Mouse (Mus musculus): ENCODE results near the gene Dph2. TPM values are rescaled to one million over a fixed set of nuclear protein-coding genes. Genes with fewer than 3 reads are reported as not detected.

Dph2 gene
- polyA plus RNA-seq, 1 experiment from 2014 or later, result 8.1 TPM

DNA sequence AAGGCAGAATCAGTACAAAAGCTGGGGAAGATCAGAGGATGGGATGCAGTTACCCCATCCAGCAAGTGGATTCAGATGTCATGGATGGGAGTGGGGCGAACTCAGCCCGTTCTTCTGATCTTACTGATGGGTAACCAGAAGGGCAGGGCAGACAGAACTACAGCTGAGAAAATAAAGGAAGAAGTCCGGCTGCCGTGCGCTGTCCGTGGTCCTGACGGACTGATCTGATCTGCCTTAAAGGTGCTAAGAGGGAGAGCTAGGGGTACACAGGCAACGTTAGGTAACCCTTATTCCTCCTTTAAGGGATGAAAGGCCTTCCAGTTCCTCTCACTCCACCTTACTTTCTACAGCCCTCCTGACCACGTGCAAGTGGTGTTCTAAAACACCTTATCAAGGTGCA lies 1.5 kb upstream of the Dph2 start:
- 14% methylated on average over 9 of the region's 9 CpGs for WGBS
- no peak overlapping the region for H3K4me3 ChIP-seq (ENCODE audit: low read depth, low read length)
- DNase-seq (ENCODE audit: low spot score), result peak; percentile 62
- TF ChIP-seq EP300 (optimal IDR thresholded peaks at IDR 0.05) (no peak), CTCF (IDR thresholded peaks at IDR 0.05; ENCODE audit: low read depth) (no peak)
- no peaks in the 10 kb centered on the region for H3K27me3 ChIP-seq (ENCODE audit: control insufficient read depth, insufficient read depth, low read length)
- peaks cover 2% of the 10 kb centered on the region; the same call in 1 of the 2 replicates for H3K4me1 ChIP-seq (replicated peaks; ENCODE audit: control insufficient read depth, insufficient read depth)
- H3K9ac ChIP-seq (ENCODE audit: low read length), result no peak overlapping the region
- no peak overlapping the region for H3K27ac ChIP-seq (replicated peaks)
- no peak for ATAC-seq (ENCODE audit: low FRiP score, low TSS enrichment)
- H3K36me3 ChIP-seq (ENCODE audit: control insufficient read depth, insufficient read depth, low read length), result peaks cover 2% of the 10 kb centered on the region
- no peaks in the 10 kb centered on the region for H3K9me3 ChIP-seq (ENCODE audit: control insufficient read depth, low read length)
- no peak overlapping the region for H3K4me2 ChIP-seq (replicated peaks; ENCODE audit: low read depth)

DNA sequence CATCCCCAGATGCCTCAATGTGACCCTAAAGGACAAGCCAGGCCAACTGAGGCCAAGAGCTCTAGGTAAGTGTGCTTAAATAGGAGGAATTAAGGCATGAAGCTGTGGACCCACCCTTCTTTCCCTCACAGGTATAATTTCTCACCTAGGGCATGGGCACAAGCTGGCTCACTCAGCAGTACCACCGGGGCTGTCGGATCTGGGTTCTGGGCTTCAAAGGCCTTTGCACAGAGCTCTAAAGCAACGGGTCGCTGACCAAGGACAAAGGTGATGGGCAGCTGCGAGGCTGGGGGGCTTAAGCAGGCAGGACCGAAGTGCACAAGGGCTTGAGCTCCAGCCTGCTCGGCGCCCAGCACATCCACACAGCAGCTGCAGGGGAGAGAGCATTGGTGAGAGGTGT lies 1.1 kb downstream of the Dph2 start:
- Histone ChIP-seq H3K27ac (replicated peaks) (no peak overlapping the region), H3K4me1 (replicated peaks; ENCODE audit: control insufficient read depth, insufficient read depth) (peaks cover 2% of the 10 kb centered on the region; the same call in 1 of the 2 replicates), H3K4me3 (ENCODE audit: low read depth, low read length) (no peak overlapping the region), H3K4me2 (replicated peaks; ENCODE audit: low read depth) (peak overlapping the region; percentile 96; the same call in 1 of the 2 replicates), H3K9me3 (ENCODE audit: control insufficient read depth, low read length) (no peaks in the 10 kb centered on the region), H3K27me3 (ENCODE audit: control insufficient read depth, insufficient read depth, low read length) (no peaks in the 10 kb centered on the region), H3K36me3 (ENCODE audit: control insufficient read depth, insufficient read depth, low read length) (peaks cover 2% of the 10 kb centered on the region; the same call in 1 of the 2 replicates), H3K9ac (ENCODE audit: low read length) (no peak overlapping the region)
- 89% methylated on average over 8 of the region's 8 CpGs for WGBS
- TF ChIP-seq EP300 (optimal IDR thresholded peaks at IDR 0.05) (no peak), CTCF (IDR thresholded peaks at IDR 0.05; ENCODE audit: low read depth) (no peak)
- ATAC-seq (ENCODE audit: low FRiP score, low TSS enrichment), result no peak
- no peak for DNase-seq (ENCODE audit: low spot score)

DNA sequence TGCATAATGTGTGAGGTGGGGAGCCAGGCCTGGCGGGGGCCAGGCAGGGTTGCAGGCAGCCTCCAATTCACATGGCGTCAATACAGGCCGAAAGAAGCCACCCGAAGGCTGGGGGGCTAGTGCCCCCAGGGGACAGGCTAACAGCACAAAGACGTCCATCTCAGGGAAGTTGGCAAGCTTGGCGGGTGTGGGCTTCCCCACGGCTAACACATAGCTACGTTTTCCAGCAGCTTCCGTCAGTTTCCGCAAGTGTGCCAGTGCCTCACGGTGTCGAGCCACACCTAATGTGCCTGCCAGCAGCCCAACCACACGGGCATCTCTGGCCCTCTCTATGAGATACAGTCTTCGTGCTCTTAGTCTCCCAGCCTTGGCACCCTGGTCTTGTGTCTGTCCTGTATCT lies 1.8 kb downstream of the Dph2 start:
- Histone ChIP-seq H3K4me2 (replicated peaks; ENCODE audit: low read depth) (no peak overlapping the region), H3K4me3 (ENCODE audit: low read depth, low read length) (no peak overlapping the region), H3K9ac (ENCODE audit: low read length) (no peak overlapping the region), H3K36me3 (ENCODE audit: control insufficient read depth, insufficient read depth, low read length) (peaks cover 3% of the 10 kb centered on the region; the same call in 1 of the 2 replicates), H3K4me1 (replicated peaks; ENCODE audit: control insufficient read depth, insufficient read depth) (peaks cover 2% of the 10 kb centered on the region; the same call in 1 of the 2 replicates), H3K27me3 (ENCODE audit: control insufficient read depth, insufficient read depth, low read length) (no peaks in the 10 kb centered on the region), H3K9me3 (ENCODE audit: control insufficient read depth, low read length) (no peaks in the 10 kb centered on the region), H3K27ac (replicated peaks) (no peak overlapping the region)
- no peak for ATAC-seq (ENCODE audit: low FRiP score, low TSS enrichment)
- TF ChIP-seq EP300 (optimal IDR thresholded peaks at IDR 0.05), result no peak
- TF ChIP-seq CTCF (IDR thresholded peaks at IDR 0.05; ENCODE audit: low read depth), result no peak
- DNase-seq (ENCODE audit: low spot score), result no peak
- 92% methylated on average over 14 of the region's 14 CpGs for WGBS

DNA sequence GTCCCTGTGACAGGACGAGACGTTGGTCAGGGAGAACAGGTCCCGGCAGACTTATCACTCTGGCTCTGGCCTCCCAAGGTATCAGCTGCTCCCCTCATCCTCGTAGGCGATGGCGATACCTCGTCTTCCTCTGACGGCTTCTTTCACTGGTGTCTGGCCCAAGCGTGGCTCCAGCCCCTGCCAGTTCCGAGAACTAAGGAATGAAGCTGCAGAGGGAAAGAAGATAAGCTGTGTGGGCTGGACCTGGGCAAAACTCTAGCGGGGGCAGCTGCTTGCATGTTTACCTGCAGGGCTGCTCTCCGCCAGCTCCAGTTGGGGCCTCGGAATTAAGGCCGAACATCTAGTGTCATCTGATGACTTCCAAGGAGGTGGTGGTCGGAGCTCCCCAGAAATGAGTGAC lies 2.4 kb downstream of the Dph2 start:
- Histone ChIP-seq H3K27me3 (ENCODE audit: control insufficient read depth, insufficient read depth, low read length) (no peaks in the 10 kb centered on the region), H3K36me3 (ENCODE audit: control insufficient read depth, insufficient read depth, low read length) (0 out of 2 replicates have a peak, but pooled peaks cover 6% of the 10 kb centered on the region), H3K9me3 (ENCODE audit: control insufficient read depth, low read length) (no peaks in the 10 kb centered on the region), H3K9ac (ENCODE audit: low read length) (no peak overlapping the region), H3K4me2 (replicated peaks; ENCODE audit: low read depth) (no peak overlapping the region), H3K4me1 (replicated peaks; ENCODE audit: control insufficient read depth, insufficient read depth) (peaks cover 2% of the 10 kb centered on the region; the same call in 1 of the 2 replicates), H3K4me3 (ENCODE audit: low read depth, low read length) (no peak overlapping the region), H3K27ac (replicated peaks) (no peak overlapping the region)
- DNase-seq (ENCODE audit: low spot score) (no peak), ATAC-seq (ENCODE audit: low FRiP score, low TSS enrichment) (no peak)
- WGBS, result 92% methylated on average over 15 of the region's 15 CpGs
- TF ChIP-seq EP300 (optimal IDR thresholded peaks at IDR 0.05) (no peak), CTCF (IDR thresholded peaks at IDR 0.05; ENCODE audit: low read depth) (no peak)

DNA sequence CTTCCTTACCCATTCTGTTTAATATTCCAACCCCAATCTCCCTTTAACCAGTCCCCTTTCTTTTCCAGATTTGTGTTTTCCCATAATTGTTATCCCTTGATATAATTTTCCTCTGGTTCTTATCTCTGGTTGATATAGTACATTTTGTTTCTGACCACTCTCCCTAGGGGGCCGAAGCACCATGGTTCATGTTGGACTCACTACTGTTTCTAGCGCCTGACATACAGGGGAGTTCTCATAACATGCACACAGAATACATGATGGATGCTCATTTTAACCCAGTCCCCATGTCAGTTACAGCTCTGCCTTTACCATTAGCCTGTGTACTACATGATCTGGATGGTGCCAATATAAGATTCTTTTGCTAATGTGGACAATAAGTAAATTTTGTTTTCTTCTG lies 3.9 kb downstream of the Dph2 start:
- TF ChIP-seq CTCF (IDR thresholded peaks at IDR 0.05; ENCODE audit: low read depth), result no peak
- TF ChIP-seq EP300 (optimal IDR thresholded peaks at IDR 0.05), result no peak
- H3K9me3 ChIP-seq (ENCODE audit: control insufficient read depth, low read length), result no peaks in the 10 kb centered on the region
- DNase-seq (ENCODE audit: low spot score) (no peak), ATAC-seq (ENCODE audit: low FRiP score, low TSS enrichment) (no peak)
- no peak overlapping the region for H3K4me3 ChIP-seq (ENCODE audit: low read depth, low read length)
- H3K4me2 ChIP-seq (replicated peaks; ENCODE audit: low read depth), result no peak overlapping the region
- WGBS, result 68% methylated on average over 2 of the region's 2 CpGs
- H3K27me3 ChIP-seq (ENCODE audit: control insufficient read depth, insufficient read depth, low read length), result no peaks in the 10 kb centered on the region
- no peak overlapping the region; the same call in 1 of the 2 replicates for H3K9ac ChIP-seq (ENCODE audit: low read length)
- peaks cover 11% of the 10 kb centered on the region; the same call in 1 of the 2 replicates for H3K4me1 ChIP-seq (replicated peaks; ENCODE audit: control insufficient read depth, insufficient read depth)
- H3K36me3 ChIP-seq (ENCODE audit: control insufficient read depth, insufficient read depth, low read length), result 0 out of 2 replicates have a peak, but pooled peaks cover 6% of the 10 kb centered on the region
- no peak overlapping the region for H3K27ac ChIP-seq (replicated peaks)

DNA sequence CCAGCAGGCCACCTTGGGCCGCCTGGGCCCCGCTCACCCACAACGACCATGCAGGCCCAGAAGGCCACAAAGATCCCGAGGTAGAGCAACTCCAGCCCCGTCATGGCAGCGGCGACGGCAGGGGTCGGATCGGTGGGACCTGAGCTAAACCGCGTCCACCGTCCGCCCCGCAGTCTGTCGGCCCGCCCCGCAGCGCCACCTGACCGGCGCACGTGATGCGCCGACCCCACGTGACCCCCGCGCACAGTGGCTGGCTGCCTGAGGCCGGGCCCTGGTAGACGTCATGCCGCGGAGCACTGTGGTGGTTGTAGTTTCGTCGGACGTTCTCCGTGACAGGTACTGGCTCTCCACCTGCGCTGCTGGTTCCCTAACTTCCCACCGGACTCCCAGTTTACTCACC lies 4.7 kb downstream of the Dph2 start, which contains the start of gene Atp6v0b:
Gene Atp6v0b, minus strand, starts transcription at position 201 of the 400 bp plus-strand sequence.
- TF ChIP-seq EP300 (optimal IDR thresholded peaks at IDR 0.05) (no peak), CTCF (IDR thresholded peaks at IDR 0.05; ENCODE audit: low read depth) (no peak)
- WGBS, result under 1% methylated on average over 30 of the region's 37 CpGs
- peak; percentile 96 for DNase-seq (ENCODE audit: low spot score)
- H3K36me3 ChIP-seq (ENCODE audit: control insufficient read depth, insufficient read depth, low read length), result 0 out of 2 replicates have a peak, but pooled peaks cover 6% of the 10 kb centered on the region
- no peaks in the 10 kb centered on the region for H3K9me3 ChIP-seq (ENCODE audit: control insufficient read depth, low read length)
- peak within 1 kb of the TSS; percentile 95 for H3K4me3 ChIP-seq (ENCODE audit: low read depth, low read length)
- peak within 1 kb of the TSS; percentile 99 for H3K4me2 ChIP-seq (replicated peaks; ENCODE audit: low read depth)
- peak within 1 kb of the TSS; percentile 89 for H3K9ac ChIP-seq (ENCODE audit: low read length)
- peak; percentile 92 for ATAC-seq (ENCODE audit: low FRiP score, low TSS enrichment)
- no peaks in the 10 kb centered on the region for H3K27me3 ChIP-seq (ENCODE audit: control insufficient read depth, insufficient read depth, low read length)
- peak within 1 kb of the TSS; percentile 77 for H3K27ac ChIP-seq (replicated peaks)
- H3K4me1 ChIP-seq (replicated peaks; ENCODE audit: control insufficient read depth, insufficient read depth), result peaks cover 11% of the 10 kb centered on the region; the same call in 1 of the 2 replicates

All from stomach, postnatal 0 days (tissue).